Mouse (Mus musculus): Measurements from ENCODE around the gene Clstn2. TPM values are rescaled to one million over a fixed set of nuclear protein-coding genes. Genes with fewer than 3 reads are reported as not detected.

Gene Clstn2
- total RNA-seq, 1 experiment from 2014 or later, result not detected

- no peak for ATAC-seq (replicated peaks in 1 of 2; ENCODE audit: insufficient read depth in 1 of 2, low FRiP score in 2 of 2, low TSS enrichment in 1 of 2, low read depth in 1 of 2, poor library complexity in 2 of 2, severe bottlenecking in 2 of 2)
Measured at GRCm38 (mm10) chr9:97563121-97563520, 469.9 kb downstream of the Clstn2 start.

- ATAC-seq (replicated peaks in 1 of 2; ENCODE audit: insufficient read depth in 1 of 2, low FRiP score in 2 of 2, low TSS enrichment in 1 of 2, low read depth in 1 of 2, poor library complexity in 2 of 2, severe bottlenecking in 2 of 2), result no peak
Measured at GRCm38 (mm10) chr9:97544359-97544758, 488.6 kb downstream of the Clstn2 start.

GRCm38 (mm10) chr9:97541419-97541818 is 491.6 kb downstream of the Clstn2 start:
- no peak for ATAC-seq (replicated peaks in 1 of 2; ENCODE audit: insufficient read depth in 1 of 2, low FRiP score in 2 of 2, low TSS enrichment in 1 of 2, low read depth in 1 of 2, poor library complexity in 2 of 2, severe bottlenecking in 2 of 2)

- no peak for ATAC-seq (replicated peaks in 1 of 2; ENCODE audit: insufficient read depth in 1 of 2, low FRiP score in 2 of 2, low TSS enrichment in 1 of 2, low read depth in 1 of 2, poor library complexity in 2 of 2, severe bottlenecking in 2 of 2)
Measured at GRCm38 (mm10) chr9:97538075-97538779, 494.8 kb downstream of the Clstn2 start.

- ATAC-seq (replicated peaks in 1 of 2; ENCODE audit: insufficient read depth in 1 of 2, low FRiP score in 2 of 2, low TSS enrichment in 1 of 2, low read depth in 1 of 2, poor library complexity in 2 of 2, severe bottlenecking in 2 of 2), result no peak
Measured at GRCm38 (mm10) chr9:97534196-97534595, 498.8 kb downstream of the Clstn2 start.

GRCm38 (mm10) chr9:97533306-97533705 is 499.7 kb downstream of the Clstn2 start:
- ATAC-seq (replicated peaks in 1 of 2; ENCODE audit: insufficient read depth in 1 of 2, low FRiP score in 2 of 2, low TSS enrichment in 1 of 2, low read depth in 1 of 2, poor library complexity in 2 of 2, severe bottlenecking in 2 of 2), result no peak

- ATAC-seq (replicated peaks in 1 of 2; ENCODE audit: insufficient read depth in 1 of 2, low FRiP score in 2 of 2, low TSS enrichment in 1 of 2, low read depth in 1 of 2, poor library complexity in 2 of 2, severe bottlenecking in 2 of 2), result no peak
Measured at GRCm38 (mm10) chr9:97532536-97532935, 500.4 kb downstream of the Clstn2 start.

- ATAC-seq (replicated peaks in 1 of 2; ENCODE audit: insufficient read depth in 1 of 2, low FRiP score in 2 of 2, low TSS enrichment in 1 of 2, low read depth in 1 of 2, poor library complexity in 2 of 2, severe bottlenecking in 2 of 2), result no peak
Measured at GRCm38 (mm10) chr9:97527926-97528325, 505.1 kb downstream of the Clstn2 start.

GRCm38 (mm10) chr9:97527276-97527675 is 505.7 kb downstream of the Clstn2 start:
- ATAC-seq (replicated peaks in 1 of 2; ENCODE audit: insufficient read depth in 1 of 2, low FRiP score in 2 of 2, low TSS enrichment in 1 of 2, low read depth in 1 of 2, poor library complexity in 2 of 2, severe bottlenecking in 2 of 2), result no peak

- ATAC-seq (replicated peaks in 1 of 2; ENCODE audit: insufficient read depth in 1 of 2, low FRiP score in 2 of 2, low TSS enrichment in 1 of 2, low read depth in 1 of 2, poor library complexity in 2 of 2, severe bottlenecking in 2 of 2), result no peak
Measured at GRCm38 (mm10) chr9:97525563-97525962, 507.4 kb downstream of the Clstn2 start.

- no peak for ATAC-seq (replicated peaks in 1 of 2; ENCODE audit: insufficient read depth in 1 of 2, low FRiP score in 2 of 2, low TSS enrichment in 1 of 2, low read depth in 1 of 2, poor library complexity in 2 of 2, severe bottlenecking in 2 of 2)
Measured at GRCm38 (mm10) chr9:97524861-97525260, 508.1 kb downstream of the Clstn2 start.

GRCm38 (mm10) chr9:97520771-97521170 is 512.2 kb downstream of the Clstn2 start:
- ATAC-seq (replicated peaks in 1 of 2; ENCODE audit: insufficient read depth in 1 of 2, low FRiP score in 2 of 2, low TSS enrichment in 1 of 2, low read depth in 1 of 2, poor library complexity in 2 of 2, severe bottlenecking in 2 of 2), result no peak

- no peak for ATAC-seq (replicated peaks in 1 of 2; ENCODE audit: insufficient read depth in 1 of 2, low FRiP score in 2 of 2, low TSS enrichment in 1 of 2, low read depth in 1 of 2, poor library complexity in 2 of 2, severe bottlenecking in 2 of 2)
Measured at GRCm38 (mm10) chr9:97517006-97517405, 516.0 kb downstream of the Clstn2 start.

GRCm38 (mm10) chr9:97514639-97515038 is 518.3 kb downstream of the Clstn2 start:
- ATAC-seq (replicated peaks in 1 of 2; ENCODE audit: insufficient read depth in 1 of 2, low FRiP score in 2 of 2, low TSS enrichment in 1 of 2, low read depth in 1 of 2, poor library complexity in 2 of 2, severe bottlenecking in 2 of 2), result no peak

- no peak for ATAC-seq (replicated peaks in 1 of 2; ENCODE audit: insufficient read depth in 1 of 2, low FRiP score in 2 of 2, low TSS enrichment in 1 of 2, low read depth in 1 of 2, poor library complexity in 2 of 2, severe bottlenecking in 2 of 2)
Measured at GRCm38 (mm10) chr9:97512282-97512850, 520.6 kb downstream of the Clstn2 start.

- no peak for ATAC-seq (replicated peaks in 1 of 2; ENCODE audit: insufficient read depth in 1 of 2, low FRiP score in 2 of 2, low TSS enrichment in 1 of 2, low read depth in 1 of 2, poor library complexity in 2 of 2, severe bottlenecking in 2 of 2)
Measured at GRCm38 (mm10) chr9:97501416-97501815, 531.6 kb downstream of the Clstn2 start.

- ATAC-seq (replicated peaks in 1 of 2; ENCODE audit: insufficient read depth in 1 of 2, low FRiP score in 2 of 2, low TSS enrichment in 1 of 2, low read depth in 1 of 2, poor library complexity in 2 of 2, severe bottlenecking in 2 of 2), result no peak
Measured at GRCm38 (mm10) chr9:97495056-97495455, 537.9 kb downstream of the Clstn2 start.

GRCm38 (mm10) chr9:97491626-97492025 is 541.4 kb downstream of the Clstn2 start:
- no peak for ATAC-seq (replicated peaks in 1 of 2; ENCODE audit: insufficient read depth in 1 of 2, low FRiP score in 2 of 2, low TSS enrichment in 1 of 2, low read depth in 1 of 2, poor library complexity in 2 of 2, severe bottlenecking in 2 of 2)

- no peak for ATAC-seq (replicated peaks in 1 of 2; ENCODE audit: insufficient read depth in 1 of 2, low FRiP score in 2 of 2, low TSS enrichment in 1 of 2, low read depth in 1 of 2, poor library complexity in 2 of 2, severe bottlenecking in 2 of 2)
Measured at GRCm38 (mm10) chr9:97490591-97491176, 542.3 kb downstream of the Clstn2 start.
